Mouse (Mus musculus) spleen, adult 18-20 months (tissue): ENCODE data around the gene Parp3.
"Not testable (repeated sequence)": the region's sequence is repeated elsewhere in the genome, so short reads cannot be mapped to it uniquely, and the experiment has no call there.

Experiments
- DNase-seq, 2 experiments: peaks; one replicate each; pipeline ENCODE4 v3.0.0; 2022; ENCODE audit warnings: mixed read lengths in 2 of 2

The Parp3 gene

DNA sequence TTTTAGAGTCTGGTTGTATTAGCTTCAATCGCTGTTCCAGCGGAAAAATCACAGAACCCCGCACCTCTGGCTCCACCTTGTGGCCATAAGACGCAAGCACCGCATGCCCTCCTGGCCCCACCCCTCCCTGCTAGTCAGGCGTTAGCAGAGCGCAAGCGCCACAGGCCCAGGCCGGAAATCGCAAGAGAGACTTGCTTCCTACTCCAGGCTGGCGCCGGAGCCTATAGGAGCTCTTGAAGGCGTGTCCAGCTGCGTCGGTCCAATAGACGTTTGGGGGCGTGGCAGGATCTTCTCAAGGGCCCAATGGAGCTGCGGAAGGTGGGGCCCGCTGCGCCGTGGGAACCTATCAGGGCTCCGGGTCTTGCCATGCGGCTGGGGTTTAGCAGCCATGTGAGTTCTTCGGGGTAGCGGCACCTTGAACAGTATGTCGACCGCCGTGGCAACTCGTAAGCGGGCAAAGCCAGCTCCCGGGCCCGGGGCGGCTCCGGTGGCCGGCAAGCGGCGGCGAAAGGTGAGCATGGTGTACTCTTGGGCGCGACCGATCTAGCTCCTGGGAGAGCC lies at the start of gene Parp3:
Gene Parp3, minus strand, starts transcription at position 26 of the 561 bp plus-strand sequence.
- peak; percentile 93 to 98 for DNase-seq

DNA sequence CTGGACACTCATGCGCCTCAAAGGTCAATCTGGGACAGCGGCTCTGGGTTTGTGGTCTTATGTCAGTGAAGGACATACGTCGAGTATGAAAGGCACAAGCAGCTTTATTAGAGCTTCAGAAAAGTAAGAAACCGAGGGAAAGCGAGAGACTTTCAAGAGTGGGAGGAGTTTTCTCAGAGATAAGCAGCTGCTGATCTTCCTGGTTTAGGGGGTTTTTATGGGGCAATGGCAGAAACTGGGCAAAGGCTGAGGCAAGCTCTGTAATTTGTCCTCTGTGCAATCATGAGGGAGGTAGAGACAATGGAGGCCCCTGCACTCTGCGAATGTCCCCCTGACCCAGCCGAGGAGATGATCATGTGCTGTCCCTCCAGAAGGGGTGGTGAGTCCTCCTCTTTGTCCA lies 43.2 kb upstream of the Parp3 start:
- no peak for DNase-seq

DNA sequence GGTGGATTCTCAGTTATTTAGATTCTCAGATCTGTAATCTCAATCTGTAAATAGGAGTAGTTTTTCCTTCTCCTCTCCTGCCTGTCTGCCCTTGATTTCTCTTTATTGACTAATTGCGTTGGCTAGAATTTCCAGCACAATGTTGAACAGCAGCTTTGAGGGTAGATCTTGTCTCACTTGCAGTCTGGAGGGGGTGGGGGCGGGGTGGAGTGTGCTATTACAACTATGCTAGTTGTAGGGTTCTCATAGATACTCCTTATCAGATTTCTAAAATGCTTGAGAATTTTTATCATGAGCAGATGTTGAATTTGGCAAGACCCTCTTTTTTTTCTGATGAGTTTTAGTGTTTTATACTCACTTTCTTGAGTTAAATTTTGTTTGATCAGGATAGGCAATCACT lies 42.7 kb upstream of the Parp3 start:
- no peak for DNase-seq

DNA sequence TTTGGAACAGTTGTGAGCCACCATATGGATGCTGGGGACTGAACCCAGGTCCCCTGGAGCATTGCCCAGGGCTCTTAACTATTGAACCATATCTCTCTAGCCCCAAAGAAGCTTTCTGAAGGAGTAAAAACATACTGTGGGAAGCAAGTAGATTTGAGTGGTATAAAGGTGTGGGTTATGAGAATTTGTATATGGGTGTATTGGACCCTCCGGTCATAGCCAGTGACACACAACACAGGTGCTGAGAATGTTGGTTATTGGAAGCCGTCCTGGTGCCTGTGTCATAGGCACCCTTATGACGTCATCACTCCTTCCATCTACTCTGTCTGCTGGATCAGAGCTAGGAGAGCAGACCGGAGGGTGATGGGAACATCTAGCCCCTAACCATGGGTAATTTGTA lies 37.5 kb upstream of the Parp3 start, which contains the start of gene Iqcf5:
Gene Iqcf5, plus strand, starts transcription at position 301 of the 400 bp plus-strand sequence.
- DNase-seq = no peak

DNA sequence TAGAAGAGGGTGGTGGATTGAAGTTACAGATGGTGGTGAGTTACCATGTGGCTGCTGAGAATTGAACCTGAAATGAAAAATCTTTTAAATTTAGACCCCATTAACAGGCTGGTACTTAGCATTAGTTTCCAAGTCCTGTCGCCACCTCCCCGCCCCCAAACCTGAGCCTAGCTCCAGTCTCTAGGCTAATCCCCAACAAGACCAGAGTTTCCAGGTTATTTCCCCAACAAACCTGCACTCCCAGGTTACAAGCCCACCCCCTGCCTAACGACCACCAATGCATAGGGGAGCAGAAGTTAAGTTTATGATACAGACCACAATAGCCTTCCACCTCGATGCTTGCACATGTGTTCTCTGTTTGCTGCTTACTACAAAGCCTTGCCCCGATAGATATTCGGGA lies 36.8 kb upstream of the Parp3 start:
- no peak for DNase-seq

DNA sequence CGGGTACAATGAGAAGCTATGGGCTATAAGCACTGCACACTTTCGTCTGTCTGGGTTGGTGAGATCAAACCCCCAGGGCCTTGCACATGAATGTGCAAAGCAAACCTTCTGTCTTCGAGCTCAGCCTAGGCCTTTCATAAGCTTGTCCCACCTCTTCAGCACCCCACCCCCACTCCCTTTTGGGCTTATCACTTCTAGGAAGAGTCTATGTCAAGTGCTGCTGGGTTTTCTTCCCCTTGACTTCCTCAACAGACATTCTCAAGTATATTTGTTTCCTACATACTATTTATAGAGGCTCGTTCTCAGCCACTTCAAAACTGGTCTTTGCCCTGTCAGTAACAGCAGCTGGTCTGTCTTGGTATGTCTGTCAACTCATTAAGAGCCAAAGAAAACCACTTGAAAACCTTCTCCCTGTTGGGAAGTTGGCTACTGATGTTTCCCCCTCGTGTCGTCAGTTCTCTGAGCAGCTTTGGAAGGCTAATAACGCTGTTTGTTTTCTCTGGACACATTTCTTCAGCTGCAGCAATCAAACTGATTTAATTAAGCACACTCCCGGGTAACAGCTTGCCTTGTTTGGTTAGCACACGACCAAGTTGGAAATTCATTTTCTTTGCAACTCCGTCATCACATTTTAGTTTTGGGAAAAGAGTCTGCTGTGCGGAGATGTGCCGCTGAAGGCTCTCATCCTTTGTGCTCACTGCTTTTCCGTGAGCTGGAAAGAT lies 36.1 kb upstream of the Parp3 start:
- no peak for DNase-seq

DNA sequence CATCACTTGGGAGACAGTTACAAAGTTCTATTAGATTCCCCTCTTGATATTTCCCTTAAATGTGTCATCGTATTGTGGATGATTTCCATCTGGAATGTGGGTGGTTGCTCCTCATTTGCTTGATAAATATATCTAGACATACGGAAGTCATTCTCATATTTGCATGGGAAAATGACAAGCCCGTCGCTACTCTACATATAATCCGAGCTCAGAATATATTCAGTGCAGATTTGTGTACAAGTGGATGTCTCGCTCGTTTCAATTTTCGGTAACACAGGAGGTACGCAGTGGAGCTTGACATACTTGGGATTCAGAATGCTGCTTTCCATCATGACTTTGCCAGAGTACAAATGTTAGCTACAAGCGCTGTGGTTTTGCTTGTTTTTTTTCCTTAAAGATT lies 32.6 kb upstream of the Parp3 start:
- DNase-seq = no peak

DNA sequence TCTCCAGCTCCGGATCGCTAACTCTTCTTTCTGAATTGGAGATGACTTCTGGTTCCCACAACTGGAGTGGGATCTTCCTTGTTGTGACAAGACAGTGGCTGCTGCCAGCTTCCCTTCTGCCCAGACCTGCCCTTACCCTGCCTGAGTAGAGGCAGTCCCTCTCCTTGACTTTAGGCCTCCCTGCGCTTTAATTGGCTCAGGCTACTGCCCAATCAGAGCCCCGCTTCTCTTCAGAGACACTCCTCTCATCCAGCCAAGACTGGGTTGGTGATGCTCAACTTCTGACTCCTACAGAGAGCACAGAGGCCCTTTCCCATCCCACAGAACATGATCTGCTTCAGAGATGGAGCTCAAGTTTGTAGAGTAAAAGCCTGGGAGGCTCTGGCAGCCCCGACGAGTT lies 27.5 kb upstream of the Parp3 start:
- no peak for DNase-seq

DNA sequence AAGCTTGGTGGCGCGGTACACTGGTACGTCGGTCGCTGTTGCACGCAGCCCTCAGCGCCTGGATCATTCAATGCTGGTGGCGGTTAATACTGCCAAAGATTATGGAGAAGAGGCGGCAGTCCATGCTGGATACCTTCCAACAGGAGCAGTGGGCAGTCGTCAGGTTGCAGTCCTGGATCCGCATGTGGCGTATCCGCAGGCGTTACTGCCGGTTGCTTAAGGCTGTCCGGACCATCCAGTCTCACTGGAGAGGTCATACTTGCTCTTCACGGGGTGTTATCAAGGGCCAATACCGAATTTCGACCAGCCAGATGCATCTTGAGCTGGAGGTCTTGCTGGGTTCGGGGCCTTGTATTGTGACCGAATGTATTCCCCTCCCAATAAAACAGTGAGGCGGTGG lies 25.1 kb upstream of the Parp3 start:
- DNase-seq = no peak

DNA sequence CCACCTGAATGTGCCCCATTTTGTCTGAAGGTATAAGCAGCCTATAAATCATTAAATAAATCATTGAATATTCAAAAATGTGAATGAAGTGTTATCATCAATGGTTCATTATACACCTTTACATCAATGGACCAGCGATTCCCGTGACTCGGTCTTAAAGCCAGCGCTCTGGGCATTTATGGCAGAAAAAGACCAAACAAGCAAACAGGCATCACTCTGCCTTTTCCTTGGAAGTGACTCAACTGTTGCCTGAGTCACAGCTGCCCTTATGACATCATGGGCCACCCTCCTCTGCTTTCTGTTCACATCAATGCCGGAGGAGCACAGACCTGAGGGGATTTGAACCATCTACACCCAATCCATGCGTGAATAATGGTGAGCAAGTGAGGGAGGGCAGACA lies 22.9 kb upstream of the Parp3 start, which contains the start of gene Iqcf1:
Gene Iqcf1, plus strand, starts transcription at position 301 of the 400 bp plus-strand sequence.
- DNase-seq = no peak

DNA sequence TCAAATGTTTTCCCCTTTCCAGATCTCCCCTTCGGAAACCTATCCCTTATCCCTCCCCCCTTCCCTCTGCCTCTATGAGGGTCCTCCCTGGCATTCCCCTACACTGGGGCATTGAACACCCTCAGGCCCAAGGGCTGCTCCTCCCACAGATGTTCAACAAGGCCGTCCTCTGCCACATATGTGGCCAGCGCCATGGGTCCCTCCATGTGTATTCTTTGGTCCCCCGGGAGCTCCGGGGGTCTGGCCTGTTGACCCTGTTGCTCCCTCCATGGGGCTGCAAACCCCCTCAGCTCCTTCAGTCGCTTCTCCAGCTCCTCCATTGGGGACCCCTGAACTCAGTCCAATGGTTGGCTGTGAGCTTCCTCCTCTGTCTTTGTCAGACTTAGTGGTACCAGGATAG lies 10.9 kb upstream of the Parp3 start:
- not testable (repeated sequence) for DNase-seq

DNA sequence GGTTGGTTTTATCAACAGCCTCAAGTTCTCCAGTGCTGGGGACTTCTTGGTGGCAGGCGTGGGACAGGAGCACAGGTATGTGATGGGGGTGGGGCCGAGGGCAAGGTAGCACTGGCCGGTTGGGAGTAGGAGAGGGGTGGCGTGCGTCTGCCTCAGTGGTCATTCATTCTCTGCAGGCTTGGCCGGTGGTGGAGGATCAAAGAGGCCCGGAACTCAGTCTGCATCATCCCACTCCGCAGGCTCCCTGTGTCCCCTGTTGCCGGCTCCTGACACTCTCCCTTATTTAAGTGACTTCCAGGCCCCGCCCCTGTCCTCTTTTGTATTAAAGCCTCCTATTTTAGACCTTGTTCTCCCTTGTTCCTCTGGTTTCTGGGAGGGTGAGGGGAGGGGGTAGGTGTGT lies 8.3 kb upstream of the Parp3 start:
- DNase-seq = no peak

DNA sequence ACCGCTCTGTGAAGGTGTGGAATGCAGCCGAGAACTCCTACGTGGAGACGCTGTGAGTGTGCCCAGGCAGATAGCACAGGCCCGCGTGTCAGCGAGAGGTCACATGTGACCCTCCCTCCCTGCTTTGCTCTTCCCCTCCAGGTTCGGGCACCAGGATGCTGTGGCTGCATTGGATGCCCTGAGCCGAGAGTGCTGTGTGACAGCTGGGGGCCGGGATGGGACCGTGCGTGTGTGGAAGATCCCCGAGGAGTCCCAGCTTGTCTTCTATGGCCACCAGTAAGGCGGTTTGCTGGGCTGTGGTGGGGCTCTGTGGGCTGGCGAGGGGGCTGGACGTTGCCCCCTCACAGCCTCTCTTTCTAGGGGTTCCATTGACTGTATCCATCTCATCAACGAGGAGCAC lies 6.9 kb upstream of the Parp3 start:
- DNase-seq = no peak

DNA sequence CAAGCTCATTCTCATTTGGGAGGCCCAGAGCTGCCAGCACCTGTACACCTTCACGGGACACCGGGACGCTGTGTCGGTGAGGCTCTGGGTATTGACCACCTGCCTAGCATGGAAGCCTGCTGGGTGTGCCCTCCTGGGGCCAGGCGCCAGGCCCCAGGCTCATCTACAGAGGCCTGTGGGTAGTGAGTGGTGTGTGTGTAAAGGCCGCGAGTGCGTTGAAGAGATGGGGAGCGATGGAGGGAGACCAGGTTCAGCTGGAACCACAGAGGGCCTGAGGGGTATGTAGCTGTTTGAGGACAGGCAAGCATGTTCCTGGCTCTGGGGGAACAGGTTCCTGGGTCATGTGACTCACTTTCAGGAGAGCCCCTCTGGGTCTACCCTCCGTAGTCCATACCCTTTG lies 6.4 kb upstream of the Parp3 start:
- DNase-seq = no peak

DNA sequence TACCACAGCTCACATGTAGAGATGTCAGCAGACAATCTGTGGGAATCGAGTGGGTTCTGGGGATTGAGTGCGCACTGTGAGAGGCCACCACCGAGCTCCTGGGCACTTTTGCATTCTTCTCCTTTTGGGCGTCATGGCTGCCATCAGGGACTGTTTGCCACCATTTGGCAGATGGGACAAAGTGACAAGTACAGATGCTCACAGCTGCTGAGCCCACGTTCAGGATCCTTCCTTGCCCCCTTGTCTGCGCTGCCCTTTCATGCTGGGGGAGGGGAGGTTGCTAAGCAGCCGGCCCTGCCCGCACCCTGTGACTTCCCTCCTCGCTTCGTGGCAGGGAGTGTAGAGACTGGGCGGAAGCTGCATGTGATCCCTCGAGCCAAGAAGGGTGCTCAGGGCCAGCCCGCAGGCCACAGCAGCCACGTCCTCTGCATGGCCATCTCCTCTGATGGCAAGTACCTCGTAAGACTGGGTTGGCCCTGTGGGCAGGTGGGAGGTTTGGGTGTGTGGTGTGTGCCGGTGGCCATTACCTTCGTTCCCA lies 5.9 kb upstream of the Parp3 start:
- DNase-seq = peak in 1 of 2 experiments; percentile 3

DNA sequence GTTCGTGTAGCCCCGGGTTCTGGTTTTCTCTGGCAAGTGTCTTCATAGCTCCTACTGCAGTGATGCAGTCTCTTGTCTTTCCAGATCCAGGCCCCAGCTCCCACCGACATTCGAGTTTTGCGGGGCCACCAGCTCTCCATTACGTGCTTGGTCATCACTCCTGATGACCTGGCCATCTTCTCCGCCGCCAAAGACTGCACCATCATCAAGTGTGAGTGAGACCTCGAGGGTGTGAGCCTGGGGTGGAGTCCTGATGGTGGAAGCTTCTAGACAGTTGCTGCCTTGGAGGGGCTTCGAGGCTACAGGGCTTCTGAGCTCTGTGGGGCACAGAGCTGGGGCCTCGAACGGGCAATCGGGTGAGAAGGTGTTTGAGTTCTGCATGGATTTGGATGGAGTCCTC lies 4.9 kb upstream of the Parp3 start:
- peak in 1 of 2 experiments; percentile 3 for DNase-seq

DNA sequence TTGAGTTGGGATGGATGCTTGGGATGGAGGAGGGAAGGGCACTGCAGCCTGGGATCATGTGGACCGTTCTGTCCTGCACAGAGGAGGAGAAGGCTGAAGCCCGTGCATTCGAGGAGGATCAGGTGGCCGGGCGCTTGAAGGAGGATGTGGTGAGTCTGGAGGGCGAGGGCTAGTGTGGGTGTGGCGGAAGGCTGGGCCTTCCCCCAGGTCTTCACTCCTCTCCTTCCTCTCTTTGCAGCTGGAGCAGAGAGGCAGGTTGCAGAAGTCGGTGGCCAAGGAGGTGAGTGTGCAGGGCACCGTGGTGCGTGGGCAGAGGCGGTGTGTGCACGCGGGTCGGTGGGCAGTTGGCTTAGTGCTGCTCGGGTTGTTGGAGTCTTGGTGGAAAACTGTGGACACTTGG lies 4.3 kb upstream of the Parp3 start:
- peak in 1 of 2 experiments; percentile 9 for DNase-seq

DNA sequence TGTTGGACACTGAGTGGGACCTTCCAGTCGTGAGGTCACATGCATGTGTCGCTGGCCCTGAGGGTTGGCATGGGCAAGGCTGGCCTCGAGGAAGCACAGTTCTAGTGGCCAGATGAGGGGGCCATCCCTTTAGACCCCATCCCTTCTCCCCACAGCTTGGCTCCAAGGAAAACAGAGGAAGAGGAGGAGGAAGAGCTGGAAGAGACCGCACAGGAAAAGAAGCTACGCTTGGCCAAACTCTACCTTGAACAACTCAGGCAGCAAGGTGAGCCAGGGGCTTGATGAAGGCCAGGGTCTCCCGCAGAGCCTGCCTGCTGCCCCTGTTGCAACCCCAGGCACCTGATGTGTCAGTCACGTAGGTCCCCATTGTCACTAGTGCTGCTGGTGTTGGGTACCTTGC lies 3.8 kb upstream of the Parp3 start:
- DNase-seq = no peak

DNA sequence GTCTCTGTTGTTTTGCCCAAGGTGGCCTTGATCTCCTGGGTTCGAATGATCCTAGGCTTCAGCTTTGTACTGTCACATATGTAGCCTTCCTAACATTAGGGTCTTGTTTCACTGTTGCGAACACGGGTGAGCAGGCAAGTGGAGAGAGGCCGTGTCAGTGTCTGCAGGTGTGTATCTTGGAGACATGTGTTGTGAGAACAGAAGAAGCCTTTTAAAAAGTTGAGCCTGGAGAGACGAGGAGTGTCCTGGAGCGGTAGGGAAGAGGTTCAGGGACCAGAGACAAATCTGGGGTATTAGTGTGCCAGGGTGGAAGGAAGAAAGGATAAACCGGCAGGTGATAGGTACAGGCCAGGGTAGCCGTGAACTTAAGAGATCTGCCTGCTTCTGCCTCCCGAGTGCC lies 1.4 kb upstream of the Parp3 start:
- DNase-seq = peak in 1 of 2 experiments; percentile 2

DNA sequence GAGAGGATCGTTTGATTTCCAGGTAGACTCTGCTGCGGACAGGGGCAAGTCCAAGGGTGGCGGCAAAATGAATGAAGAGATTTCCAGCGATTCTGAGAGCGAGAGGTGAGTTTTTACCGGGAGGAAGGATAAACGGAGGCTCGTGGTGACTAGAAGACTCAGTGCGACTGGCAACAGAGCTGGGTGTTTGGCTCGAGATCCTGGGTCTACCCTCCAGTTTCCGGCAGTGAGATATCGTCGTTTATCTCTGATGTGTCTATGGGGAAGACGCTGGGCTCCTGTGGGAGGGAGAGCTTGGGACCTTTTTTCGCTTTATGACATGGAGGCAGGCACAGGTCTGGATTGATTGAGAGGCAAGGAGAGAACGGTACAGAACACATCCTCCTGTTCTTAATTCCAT lies 900 bp upstream of the Parp3 start:
- peak in 1 of 2 experiments; percentile 4 for DNase-seq

DNA sequence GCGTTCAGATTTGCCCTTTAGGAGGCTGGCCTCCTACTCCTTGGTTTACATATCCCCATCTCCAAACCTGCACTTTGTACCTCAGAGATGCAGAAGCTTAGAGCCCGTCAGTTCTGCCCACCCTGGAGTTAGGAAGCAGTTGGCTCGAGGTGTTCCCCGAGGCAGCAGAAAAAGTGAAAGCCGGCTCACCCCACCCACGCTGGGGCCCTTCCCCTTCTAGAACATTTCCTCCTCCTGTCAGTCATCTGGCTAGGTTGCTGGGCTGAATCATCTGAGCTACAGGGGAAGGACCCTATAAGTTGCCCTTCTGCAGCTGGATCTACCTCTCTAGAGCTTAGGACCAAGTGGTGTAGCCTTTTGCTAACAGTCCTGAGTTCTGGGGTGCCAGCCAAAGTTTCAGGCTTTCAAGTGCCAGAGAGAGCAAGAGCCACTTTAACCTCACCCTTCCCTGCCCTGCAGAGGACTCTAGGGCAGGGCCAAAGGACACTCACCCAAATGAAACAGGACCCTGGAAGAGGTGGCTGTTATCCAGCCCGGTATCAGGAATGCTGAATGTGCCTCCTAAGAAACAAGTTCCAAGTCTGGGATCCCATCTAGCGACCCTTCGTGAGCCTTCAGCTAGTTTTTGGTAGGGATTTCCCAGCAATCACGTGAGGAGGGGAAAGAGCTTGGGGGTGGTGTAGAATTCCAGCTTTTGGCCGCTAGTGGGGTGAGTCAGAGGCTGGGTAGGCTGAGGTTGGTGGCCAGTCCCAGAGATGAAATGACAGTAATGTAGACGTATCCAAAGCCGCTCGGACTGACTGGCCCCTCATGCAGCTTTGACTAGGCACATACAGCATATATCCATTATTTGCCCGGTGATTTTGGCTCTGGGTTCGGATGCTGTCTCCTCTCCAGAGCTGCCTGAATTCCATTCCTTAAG lies 486 bp downstream of the Parp3 start:
- DNase-seq = peak; percentile 71 to 75

DNA sequence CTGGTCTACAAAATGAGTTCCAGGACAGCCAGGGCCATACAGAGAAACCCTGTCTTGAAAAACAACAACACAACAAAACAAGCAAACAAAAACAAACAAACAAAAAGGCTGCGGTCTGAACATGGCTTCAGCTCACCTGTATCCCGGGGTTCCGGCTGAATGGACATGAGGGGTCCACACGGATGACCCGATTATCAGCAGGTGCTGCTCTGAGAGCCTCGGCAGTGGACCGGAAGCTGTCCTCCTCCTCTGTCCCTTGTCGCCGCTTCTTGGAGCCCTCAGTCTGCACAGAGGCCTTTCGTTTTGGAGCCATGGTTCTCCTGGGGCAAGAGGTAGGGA lies 1.1 kb downstream of the Parp3 start, which contains the start of gene Rrp9:
Gene Rrp9, plus strand, starts transcription at position 301 of the 339 bp plus-strand sequence.
- DNase-seq = no peak

DNA sequence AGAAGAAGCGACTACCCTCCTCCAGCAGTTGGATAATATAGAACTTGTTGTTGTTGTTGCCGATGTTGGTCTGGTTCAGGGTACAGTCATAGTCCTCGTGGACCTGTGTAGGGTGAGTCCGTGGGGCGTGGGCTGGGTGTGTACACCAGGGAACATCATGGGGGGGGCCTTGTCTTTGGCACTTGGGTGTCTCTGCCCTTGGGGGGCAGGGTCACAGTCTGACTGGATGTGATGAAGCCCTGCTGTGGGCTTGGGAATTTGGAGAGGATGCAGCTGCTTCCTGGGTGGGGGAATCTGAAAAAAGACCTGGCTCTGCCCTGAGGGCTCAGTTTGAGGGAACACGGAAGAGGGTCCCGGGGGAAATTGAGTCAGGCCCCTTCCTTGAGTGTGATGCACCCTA lies 1.7 kb downstream of the Parp3 start:
- DNase-seq = no peak
